Mouse (Mus musculus) brain, embryonic 14.5 days (tissue): ENCODE results near the gene Ireb2.

Experiments
- CTCF ChIP-seq: fragments of 200-500 bp; IDR thresholded peaks from 2 replicates; pipeline ENCODE4 v1.5.1; 2012; ENCODE audit warnings: inconsistent platforms, mild to moderate bottlenecking, moderate library complexity, borderline replicate concordance; ENCODE audit not compliant: insufficient read depth, insufficient read length; ENCODE audit errors: extremely low read depth
- POLR2A ChIP-seq: fragments of 200-500 bp; IDR thresholded peaks from 2 replicates; pipeline ENCODE4 v1.6.1; 2012; ENCODE audit warnings: mild to moderate bottlenecking, inconsistent platforms, borderline replicate concordance; ENCODE audit not compliant: poor library complexity, insufficient read depth, insufficient read length, severe bottlenecking; ENCODE audit errors: extremely low read depth

DNA sequence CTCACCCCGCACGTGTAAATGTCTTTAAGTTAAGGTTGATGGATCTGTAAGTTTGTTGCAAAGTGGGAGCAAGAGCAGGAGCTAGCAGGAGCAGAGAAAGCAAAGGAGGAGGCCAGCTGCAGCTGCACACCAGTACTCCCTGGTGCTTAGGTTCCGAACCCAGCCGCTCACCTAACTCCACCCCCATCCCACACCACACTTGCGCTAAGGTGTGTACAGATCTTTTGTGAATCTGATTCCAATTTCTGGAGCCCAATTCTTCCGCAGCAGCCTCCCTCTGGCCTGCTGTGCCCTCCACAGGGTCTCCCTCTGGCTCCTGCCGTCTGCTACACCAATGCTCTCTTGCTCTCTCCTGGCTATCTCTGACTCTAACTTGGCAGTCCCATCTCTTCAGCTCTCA is 25.8 kb upstream of the Ireb2 start:
- TF ChIP-seq POLR2A (no peak), CTCF (no peak)
